ENCODE assay signal across 24 mouse cellular contexts in genomic region chr9:27558286-27558685, GRCm38 (mm10).
"Had no signal": no experiment of that assay in that cellular context is flagged by ENCODE, and none has a peak within 500 bp of the region (broad histone marks: within the 10 kb centered on the region; RNA-seq: fewer than 3 reads in every experiment).

No protein-coding gene starts in this region.

- DNase-seq: kidney, adult 2 months; kidney, postnatal 36 days; layer of hippocampus, postnatal 36 days; liver; lung, adult 18-20 months; lung, postnatal 10 days; lung, postnatal 36 days; midbrain, embryonic 14.5 days; right cerebral cortex, adult 18-20 months; right cerebral cortex, postnatal 14 days; right cerebral cortex, postnatal 4 days; spleen, adult 18-20 months; thymus, postnatal 25 days had no signal

- H3K4me1 ChIP-seq: limb, embryonic 10.5 days; limb, embryonic 13.5 days; liver, embryonic 12.5 days; liver, embryonic 15.5 days; lung, embryonic 15.5 days; stomach, embryonic 15.5 days had no signal

- H3K9me3 ChIP-seq: limb, embryonic 10.5 days; limb, embryonic 13.5 days; liver, embryonic 12.5 days; liver, embryonic 15.5 days; lung, embryonic 15.5 days; neural tube, embryonic 12.5 days; neural tube, embryonic 15.5 days; stomach, embryonic 15.5 days had no signal

- H3K27me3 ChIP-seq: liver, embryonic 12.5 days; liver, embryonic 15.5 days; lung, embryonic 15.5 days; neural tube, embryonic 12.5 days; neural tube, embryonic 15.5 days; stomach, embryonic 15.5 days had no signal

- H3K4me3 ChIP-seq: limb, embryonic 10.5 days; limb, embryonic 13.5 days; liver, embryonic 12.5 days; liver, embryonic 15.5 days; lung, embryonic 15.5 days; megakaryocyte, embryonic 14.5 days; neural tube, embryonic 12.5 days; neural tube, embryonic 15.5 days; stomach, embryonic 15.5 days had no signal

- H3K27ac ChIP-seq: kidney, postnatal 0 days; limb, embryonic 10.5 days; limb, embryonic 13.5 days; liver, embryonic 12.5 days; liver, embryonic 15.5 days; lung, embryonic 15.5 days; neural tube, embryonic 12.5 days; neural tube, embryonic 15.5 days; stomach, embryonic 15.5 days had no signal

- H3K36me3 ChIP-seq: limb, embryonic 10.5 days; limb, embryonic 13.5 days; liver, embryonic 12.5 days; liver, embryonic 15.5 days; lung, embryonic 15.5 days; neural tube, embryonic 12.5 days; neural tube, embryonic 15.5 days; stomach, embryonic 15.5 days had no signal

- H3K9ac ChIP-seq: limb, embryonic 13.5 days; liver, embryonic 12.5 days; liver, embryonic 15.5 days; lung, embryonic 15.5 days; neural tube, embryonic 12.5 days; neural tube, embryonic 15.5 days; stomach, embryonic 15.5 days had no signal

- H3K4me2 ChIP-seq: limb, embryonic 13.5 days; liver, embryonic 12.5 days; liver, embryonic 15.5 days; lung, embryonic 15.5 days; midbrain, embryonic 11.5 days; neural tube, embryonic 12.5 days; neural tube, embryonic 15.5 days; stomach, embryonic 15.5 days had no signal

- ATAC-seq: liver, embryonic 12.5 days had no signal
